Mouse (Mus musculus) stomach, embryonic 16.5 days (tissue): ENCODE measurements around the gene Triobp. TPM values are rescaled to one million over a fixed set of nuclear protein-coding genes. Genes with fewer than 3 reads are reported as not detected.

Experiments
- ATAC-seq: fragments of 200-750 bp; cut with Nextera tagmentation; 2 replicates; pipeline ENCODE4 v1.8.0; 2017; ENCODE audit warnings: moderate number of reproducible peaks, moderate TSS enrichment; ENCODE audit not compliant: insufficient read depth, low FRiP score
- H3K27ac ChIP-seq: fragments of 300-500 bp; sonication (generic); 2 replicates; pipeline ENCODE4 v1.5.1; 2014; ENCODE audit warnings: low read length
- H3K27me3 ChIP-seq: fragments of 300-500 bp; sonication (generic); 2 replicates; pipeline ENCODE4 v1.6.1; 2014; ENCODE audit warnings: low read length, control low read depth, mixed read lengths; ENCODE audit not compliant: control insufficient read depth, insufficient read depth
- H3K36me3 ChIP-seq: fragments of 300-500 bp; sonication (generic); 2 replicates; pipeline ENCODE4 v1.6.1; 2014; ENCODE audit warnings: low read length; ENCODE audit not compliant: control insufficient read depth, insufficient read depth
- H3K4me1 ChIP-seq: fragments of 300-500 bp; sonication (generic); 2 replicates; pipeline ENCODE4 v1.6.1; 2014; ENCODE audit warnings: low read length, control low read depth, mixed read lengths; ENCODE audit not compliant: control insufficient read depth, insufficient read depth
- H3K4me2 ChIP-seq: fragments of 300-500 bp; sonication (generic); 2 replicates; pipeline ENCODE4 v1.6.1; 2014; ENCODE audit warnings: low read depth, low read length, mixed read lengths
- H3K4me3 ChIP-seq: fragments of 300-500 bp; sonication (generic); replicated peaks from 2 replicates; pipeline ENCODE4 v1.5.1; 2014; ENCODE audit warnings: mild to moderate bottlenecking, low read length
- H3K9ac ChIP-seq: fragments of 300-500 bp; sonication (generic); 2 replicates; pipeline ENCODE4 v1.6.1; 2014; ENCODE audit warnings: low read length
- H3K9me3 ChIP-seq: fragments of 300-500 bp; sonication (generic); replicated peaks from 2 replicates; pipeline ENCODE4 v1.6.1; 2016; ENCODE audit warnings: low read length, control low read depth; ENCODE audit not compliant: control insufficient read depth
- WGBS: fragments of 180-500 bp; shearing (Covaris S2); extraction: QIAGEN DNeasy Blood & Tissue Kit; methylation state at CpG from one replicate; pipeline ENCODE4 v1.1.7; 2014; 5-methylcytosine and 5-hydroxymethylcytosine counted together
- polyA plus RNA-seq: library from polyadenylated mRNA; unstranded; fragments of >200 nt; fragmentation: Nextera tagmentation; extraction: Ambion mirVana; gene quantifications from 2 replicates; pipeline ENCODE4 v1.2.1, GENCODE M21; 2015

Triobp gene
- polyA plus RNA-seq, 1 experiment from 2014 or later = 54.2 TPM

DNA sequence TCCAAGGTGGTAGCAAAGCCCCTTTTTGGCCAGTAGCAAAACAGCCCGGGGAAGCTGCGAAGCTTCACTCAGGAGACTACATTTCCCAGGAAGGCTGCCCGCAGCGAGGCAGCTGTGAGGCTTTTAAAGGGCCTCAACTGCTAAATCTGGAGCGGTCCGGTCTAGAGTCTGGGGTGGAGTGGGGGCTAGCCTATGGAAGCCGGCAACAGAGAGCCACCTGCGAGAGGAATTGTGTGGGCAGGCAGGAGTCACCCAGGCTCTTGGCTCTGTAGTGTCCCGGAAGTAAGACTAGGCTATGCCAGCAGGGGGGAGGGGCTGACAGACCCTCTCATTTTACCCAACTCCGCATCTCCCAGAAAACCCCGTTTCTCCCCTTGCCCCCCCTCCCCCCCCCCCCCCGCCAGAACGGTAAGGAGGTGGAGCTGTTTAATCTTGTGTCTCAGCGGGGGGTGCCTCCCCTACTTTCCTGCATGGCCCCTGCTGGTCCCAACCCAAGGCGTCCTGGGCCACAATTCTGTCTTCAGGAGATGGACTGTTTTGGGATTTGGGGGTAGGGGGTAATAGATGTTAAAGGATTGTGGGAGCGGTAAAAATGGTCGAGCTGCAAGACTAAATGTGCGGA, 78.3 kb downstream of the Triobp start:
- H3K9me3 ChIP-seq = no peaks in the 10 kb centered on the region
- H3K4me3 ChIP-seq = no peak overlapping the region
- no peaks in the 10 kb centered on the region for H3K36me3 ChIP-seq
- ATAC-seq = no peak
- peak overlapping the region; percentile 17 for H3K4me2 ChIP-seq
- H3K9ac ChIP-seq = peak overlapping the region; percentile 63
- H3K27me3 ChIP-seq = no peaks in the 10 kb centered on the region
- 14% methylated on average over 16 of the region's 18 CpGs for WGBS
- no peak overlapping the region for H3K27ac ChIP-seq
- peaks cover 20% of the 10 kb centered on the region; the same call in 1 of the 2 replicates for H3K4me1 ChIP-seq

DNA sequence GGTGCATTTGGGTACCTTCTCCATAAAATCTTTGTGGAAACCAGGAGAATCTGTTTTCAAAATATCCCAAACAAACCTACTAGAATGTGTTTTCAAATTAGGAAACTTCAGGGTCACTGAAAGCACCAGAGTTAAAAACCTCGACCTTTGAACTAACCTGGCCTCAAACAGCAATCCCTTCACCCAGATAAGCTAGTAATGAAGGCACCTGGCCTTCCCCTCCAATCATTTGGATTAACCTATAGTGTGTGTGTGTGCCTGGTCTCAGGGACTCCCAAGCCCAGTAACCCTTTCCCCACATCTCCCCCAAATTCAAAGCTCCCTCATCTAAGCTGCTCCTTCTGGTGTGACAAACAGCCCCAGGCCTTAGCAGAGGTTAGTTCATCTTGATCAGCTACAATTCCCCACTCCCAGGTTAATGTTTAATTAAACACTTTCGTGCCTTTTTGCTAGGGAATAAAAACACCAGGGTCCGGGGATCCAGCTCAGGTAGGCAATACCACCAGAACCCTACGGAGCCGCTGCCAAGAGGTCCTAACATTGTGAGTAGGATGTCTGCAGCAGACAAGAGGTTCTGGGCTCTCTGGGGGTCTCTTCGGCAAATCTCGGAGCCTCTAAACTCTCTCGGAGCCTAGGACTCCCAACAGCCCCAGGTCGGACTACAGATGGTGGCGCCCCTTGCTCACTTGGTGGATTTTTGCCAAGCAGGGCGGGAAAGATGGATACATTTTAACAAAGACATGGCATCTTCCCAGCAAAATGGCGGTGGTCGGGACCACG, 79.2 kb downstream of the Triobp start:
- Histone ChIP-seq H3K27ac (peak overlapping the region; percentile 53; the same call in 1 of the 2 replicates), H3K36me3 (no peaks in the 10 kb centered on the region), H3K27me3 (no peaks in the 10 kb centered on the region), H3K4me3 (peak overlapping the region; percentile 85), H3K9ac (peak overlapping the region; percentile 98), H3K9me3 (no peaks in the 10 kb centered on the region), H3K4me2 (peak overlapping the region; percentile 94), H3K4me1 (peaks cover 26% of the 10 kb centered on the region; the same call in 1 of the 2 replicates)
- ATAC-seq = no peak
- WGBS = 39% methylated on average over 14 of the region's 14 CpGs

DNA sequence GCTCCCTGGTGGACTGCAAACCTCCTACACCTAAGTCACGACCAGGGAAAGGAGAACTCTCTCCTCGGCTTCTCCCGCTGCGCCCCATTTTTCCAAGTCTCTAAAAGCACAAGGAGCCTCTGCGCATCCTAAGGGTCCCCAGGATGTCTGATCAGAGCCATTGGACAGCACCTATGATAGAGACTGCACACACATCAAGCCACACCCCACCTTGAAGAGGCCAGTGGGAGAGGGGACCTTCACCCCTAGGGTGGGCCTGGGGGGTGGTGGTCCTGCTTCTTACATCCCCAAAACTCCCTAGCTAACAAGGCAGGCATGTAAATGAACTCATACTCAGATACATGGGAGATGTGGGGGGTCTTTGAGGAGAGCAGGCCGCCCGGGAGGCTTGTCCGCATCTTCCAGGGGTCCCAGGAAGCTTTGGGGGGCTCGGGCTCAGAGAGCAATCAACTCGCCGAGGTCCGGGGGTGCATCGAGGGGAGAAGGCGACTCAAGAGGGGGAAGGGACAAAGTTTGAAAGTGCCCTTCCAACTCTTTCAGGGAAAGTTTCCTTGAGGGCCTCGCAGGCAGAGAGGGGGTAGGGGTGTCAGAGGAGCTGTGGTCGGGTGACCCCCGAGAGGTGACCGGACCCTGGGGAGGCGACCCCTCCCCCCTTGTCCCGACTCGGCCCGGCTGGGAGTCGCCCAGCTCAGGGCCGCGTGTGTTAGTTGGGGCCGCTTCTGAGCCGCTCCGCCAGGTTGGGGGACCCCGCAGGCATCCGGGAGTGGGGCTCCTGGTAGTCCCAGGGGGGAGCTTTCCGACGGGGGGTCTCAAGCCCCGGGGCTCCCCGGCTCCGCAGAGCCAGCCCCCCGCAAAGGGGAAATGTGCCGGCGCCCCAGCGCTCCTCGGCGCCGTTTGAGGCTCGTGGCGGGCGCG, 80.0 kb downstream of the Triobp start:
- peak overlapping the region; percentile 94 for H3K4me2 ChIP-seq
- peak overlapping the region; percentile 98 for H3K9ac ChIP-seq
- no peaks in the 10 kb centered on the region for H3K36me3 ChIP-seq
- no peaks in the 10 kb centered on the region for H3K9me3 ChIP-seq
- peaks cover 29% of the 10 kb centered on the region for H3K4me1 ChIP-seq
- H3K4me3 ChIP-seq = peak overlapping the region; percentile 85
- H3K27me3 ChIP-seq = no peaks in the 10 kb centered on the region
- H3K27ac ChIP-seq = peak overlapping the region; percentile 96
- ATAC-seq = no peak
- WGBS = 5% methylated on average over 46 of the region's 46 CpGs

DNA sequence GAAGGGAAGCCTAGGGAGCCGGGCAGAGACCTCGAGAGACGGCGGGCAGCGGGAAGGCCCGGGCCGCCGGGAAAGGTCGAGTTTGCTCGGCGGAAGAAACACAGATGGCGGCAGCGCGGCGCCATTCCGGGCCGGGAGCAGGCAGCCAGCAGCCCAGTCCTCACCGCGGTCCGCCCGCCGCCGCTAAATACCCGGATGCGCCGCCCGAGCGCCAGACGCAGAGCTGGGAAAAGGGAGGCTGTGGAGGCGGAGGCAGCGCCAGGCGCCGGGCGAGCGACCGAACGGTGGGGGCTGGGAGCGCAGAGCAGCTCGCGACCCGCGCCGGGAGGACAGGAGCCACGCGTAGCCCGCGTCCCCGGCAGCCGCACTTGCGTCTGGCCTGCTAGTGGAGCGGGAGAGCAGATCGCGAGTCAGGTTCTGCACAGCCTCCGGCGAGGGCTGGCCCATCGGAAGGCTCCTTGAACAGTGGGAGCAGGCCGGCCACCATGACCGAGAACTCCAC, 80.8 kb downstream of the Triobp start, which contains the start of gene H1f0:
Gene H1f0 (plus strand): TSS at position 214 of the 502 bp plus-strand sequence.
- peak; percentile 74; the same call in 1 of the 2 replicates for ATAC-seq
- Histone ChIP-seq H3K27ac (peak within 1 kb of the TSS; percentile 96), H3K4me2 (peak within 1 kb of the TSS; percentile 94), H3K9me3 (no peaks in the 10 kb centered on the region), H3K4me1 (peaks cover 31% of the 10 kb centered on the region), H3K36me3 (no peaks in the 10 kb centered on the region), H3K4me3 (peak within 1 kb of the TSS; percentile 85), H3K27me3 (no peaks in the 10 kb centered on the region), H3K9ac (peak within 1 kb of the TSS; percentile 98)
- WGBS = 0% methylated on average over 58 of the region's 58 CpGs

DNA sequence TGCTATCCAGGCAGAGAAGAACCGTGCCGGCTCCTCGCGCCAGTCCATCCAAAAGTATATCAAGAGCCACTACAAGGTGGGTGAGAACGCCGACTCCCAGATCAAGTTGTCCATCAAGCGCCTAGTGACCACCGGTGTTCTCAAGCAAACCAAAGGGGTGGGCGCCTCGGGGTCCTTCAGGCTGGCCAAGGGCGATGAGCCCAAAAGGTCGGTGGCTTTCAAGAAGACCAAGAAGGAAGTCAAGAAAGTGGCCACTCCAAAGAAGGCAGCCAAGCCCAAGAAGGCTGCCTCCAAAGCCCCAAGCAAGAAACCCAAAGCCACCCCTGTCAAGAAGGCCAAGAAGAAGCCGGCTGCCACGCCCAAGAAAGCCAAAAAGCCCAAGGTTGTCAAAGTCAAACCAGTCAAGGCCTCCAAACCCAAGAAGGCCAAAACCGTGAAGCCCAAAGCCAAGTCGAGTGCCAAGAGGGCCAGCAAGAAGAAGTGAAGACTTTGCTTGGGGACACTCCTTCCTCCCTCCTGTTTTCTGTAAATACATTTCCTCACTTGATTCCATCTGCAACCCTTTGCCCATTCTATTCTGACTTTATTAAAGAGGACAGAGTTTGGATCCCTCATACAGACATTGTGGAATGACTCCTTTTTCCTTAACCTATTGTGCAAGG, 81.4 kb downstream of the Triobp start:
- Histone ChIP-seq H3K36me3 (no peaks in the 10 kb centered on the region), H3K27ac (peak overlapping the region; percentile 96), H3K4me3 (peak overlapping the region; percentile 85), H3K4me2 (peak overlapping the region; percentile 94), H3K9ac (peak overlapping the region; percentile 98), H3K4me1 (peaks cover 31% of the 10 kb centered on the region), H3K9me3 (no peaks in the 10 kb centered on the region), H3K27me3 (no peaks in the 10 kb centered on the region)
- no peak; the same call in 1 of the 2 replicates for ATAC-seq
- WGBS = 15% methylated on average over 16 of the region's 16 CpGs

DNA sequence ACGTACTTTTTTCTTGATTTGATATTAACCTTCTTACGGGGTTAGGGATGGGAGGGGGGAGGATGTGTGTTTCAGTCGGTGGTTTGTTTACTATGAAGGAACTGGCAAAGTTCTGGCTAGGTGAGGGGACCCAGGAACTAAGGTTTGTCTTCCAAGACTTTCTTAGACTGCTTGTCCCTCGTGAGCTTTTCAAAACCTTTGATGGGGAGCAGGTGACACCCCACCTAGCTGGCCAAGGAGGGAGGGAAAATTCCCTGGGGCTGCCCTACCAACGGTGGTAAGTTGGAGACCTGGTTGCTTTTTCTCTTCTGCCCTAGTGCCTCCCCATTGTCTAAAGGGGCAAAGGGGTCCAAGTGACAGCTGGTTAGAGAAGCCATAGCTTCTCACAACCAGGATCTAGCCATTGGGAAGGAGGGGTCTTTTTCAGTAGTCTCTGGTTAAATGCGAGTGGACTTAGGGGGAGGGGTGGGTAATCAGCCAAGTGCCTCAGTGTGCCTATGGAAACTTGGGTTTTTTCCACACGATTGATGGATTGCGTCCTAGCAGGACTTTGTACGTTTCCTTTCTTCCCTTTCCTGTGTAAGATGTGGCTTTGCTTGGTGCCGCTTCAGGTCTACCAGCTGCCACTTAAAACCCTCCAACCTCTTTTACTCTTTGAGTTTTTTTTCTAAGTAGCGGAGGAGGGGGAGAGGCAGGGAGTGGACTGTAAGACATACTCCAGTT, 82.2 kb downstream of the Triobp start:
- ATAC-seq = no peak
- Histone ChIP-seq H3K27me3 (no peaks in the 10 kb centered on the region), H3K4me3 (peak overlapping the region; percentile 85), H3K27ac (peak overlapping the region; percentile 96), H3K9me3 (no peaks in the 10 kb centered on the region), H3K4me1 (peaks cover 31% of the 10 kb centered on the region), H3K9ac (peak overlapping the region; percentile 98), H3K36me3 (no peaks in the 10 kb centered on the region), H3K4me2 (peak overlapping the region; percentile 94)
- WGBS = 2% methylated on average over 11 of the region's 11 CpGs

DNA sequence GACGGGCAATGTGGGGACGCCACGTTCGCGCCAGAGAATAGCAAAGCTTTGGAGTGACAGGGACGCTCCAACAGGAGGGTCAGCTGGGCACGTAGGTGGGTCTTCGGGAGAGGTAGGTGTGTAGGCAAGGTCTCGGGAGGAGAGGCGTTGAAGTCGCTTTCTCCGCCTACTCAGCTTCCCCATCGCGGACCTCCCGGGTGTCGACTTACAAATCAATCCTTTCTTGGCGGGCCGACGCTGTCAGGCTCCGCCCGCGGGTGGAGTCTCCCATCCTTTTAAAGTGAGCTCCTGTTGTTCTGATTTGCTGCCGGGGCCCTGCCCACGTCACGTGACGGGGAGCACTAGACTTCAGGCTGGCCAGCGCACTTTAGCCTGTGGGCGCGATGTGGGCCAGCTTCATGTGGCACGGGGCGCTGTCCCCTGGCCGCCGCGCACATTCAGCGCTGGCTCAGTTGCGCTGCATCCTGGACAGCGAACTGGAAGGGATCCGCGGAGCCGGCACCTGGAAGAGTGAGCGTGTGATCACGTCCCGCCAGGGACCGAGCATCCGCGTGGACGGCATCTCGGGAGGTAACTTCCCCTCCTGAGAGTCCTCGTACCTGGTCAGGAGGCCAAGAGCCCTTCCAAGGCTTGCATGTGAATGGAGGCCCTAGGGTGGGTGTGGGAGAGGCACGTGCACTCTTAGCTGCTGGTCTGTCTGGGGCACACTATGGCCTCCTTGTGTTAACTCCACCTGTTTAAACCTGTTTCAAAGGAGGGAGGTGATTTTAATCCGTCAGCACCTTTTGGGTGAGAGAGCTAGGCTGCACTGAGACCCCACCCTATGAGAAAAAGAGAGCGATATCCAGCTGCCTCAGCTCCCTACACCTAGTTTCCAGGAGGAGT, 83.3 kb downstream of the Triobp start:
- no peaks in the 10 kb centered on the region for H3K9me3 ChIP-seq
- 1% methylated on average over 52 of the region's 52 CpGs for WGBS
- no peaks in the 10 kb centered on the region for H3K36me3 ChIP-seq
- H3K4me1 ChIP-seq = peaks cover 25% of the 10 kb centered on the region
- H3K4me2 ChIP-seq = peak overlapping the region; percentile 94
- H3K9ac ChIP-seq = peak overlapping the region; percentile 98
- H3K27ac ChIP-seq = peak overlapping the region; percentile 95
- peak overlapping the region; percentile 85 for H3K4me3 ChIP-seq
- H3K27me3 ChIP-seq = no peaks in the 10 kb centered on the region
- ATAC-seq = peak; percentile 87
